Mouse (Mus musculus) liver, adult 10 weeks (tissue): ENCODE data around the gene Psmb8. TPM values are rescaled to one million over a fixed set of nuclear protein-coding genes. Genes with fewer than 3 reads are reported as not detected.

Experiments
- polyA plus RNA-seq: library from polyadenylated mRNA; stranded (reverse); fragments of 350-450 nt; fragmentation: Illumina TruSeq; extraction: RNeasy Lipid Tissue Mini Kit (QIAGEN cat#74804); gene quantifications from one replicate; pipeline ENCODE4 v1.2.3, GENCODE M21; 2014; ENCODE audit warnings: low read depth, low replicate concordance

Psmb8 gene
- polyA plus RNA-seq, result 3.0 TPM

GRCm38 (mm10) chr17:34196941-34197894, at the start of gene Psmb8:
Psmb8 (plus strand) TSS chr17:34197721.

GRCm38 (mm10) chr17:34152923-34153322, 44.6 kb upstream of the Psmb8 start, which contains the start of gene H2-DMb1:
H2-DMb1 (plus strand) TSS chr17:34153072.

GRCm38 (mm10) chr17:34187261-34187916, 10.1 kb upstream of the Psmb8 start, which contains the start of the genes Tap1 and Psmb9:
Tap1 (plus strand) TSS chr17:34187553.
Psmb9 (minus strand) TSS chr17:34187764.

GRCm38 (mm10) chr17:34203444-34203843, 5.9 kb downstream of the Psmb8 start, which contains the start of gene Tap2:
Tap2 (plus strand) TSS chr17:34203527.

GRCm38 (mm10) chr17:34238706-34239105, 41.2 kb downstream of the Psmb8 start, which contains the start of gene H2-Ob:
H2-Ob (plus strand) TSS chr17:34238903.

Other genes with a start within 250 kb of the Psmb8 start
- gene B3galt4, start 246.2 kb upstream of the Psmb8 start, polyA plus RNA-seq, result not detected
- 3.0 TPM for gene Vps52, start 241.9 kb upstream of the Psmb8 start, polyA plus RNA-seq
- 51.8 TPM for gene Rps18, start 241.7 kb upstream of the Psmb8 start, polyA plus RNA-seq
- gene H2-K1, start 197.4 kb upstream of the Psmb8 start, polyA plus RNA-seq, result 848 TPM
- 1.8 TPM for gene Ring1, start 173.0 kb upstream of the Psmb8 start, polyA plus RNA-seq
- 13.3 TPM for gene H2-Ke6, start 169.7 kb upstream of the Psmb8 start, polyA plus RNA-seq
- gene Slc39a7, start 166.0 kb upstream of the Psmb8 start, polyA plus RNA-seq, result 3.2 TPM
- gene Rxrb, start 165.9 kb upstream of the Psmb8 start, polyA plus RNA-seq, result 1.4 TPM
- gene Col11a2, start 158.3 kb upstream of the Psmb8 start, polyA plus RNA-seq, result not detected
- gene H2-Oa, start 105.4 kb upstream of the Psmb8 start, polyA plus RNA-seq, result not detected
- gene H2-DMa, start 78.2 kb upstream of the Psmb8 start, polyA plus RNA-seq, result 1.2 TPM
- 94.0 TPM for gene Brd2, start 75.1 kb upstream of the Psmb8 start, polyA plus RNA-seq
- 0.64 TPM for gene H2-DMb2, start 54.4 kb upstream of the Psmb8 start, polyA plus RNA-seq
- 2.6 TPM for gene H2-DMb1, start 44.6 kb upstream of the Psmb8 start, polyA plus RNA-seq
- gene Tap1, start 10.2 kb upstream of the Psmb8 start, polyA plus RNA-seq, result 2.8 TPM
- 6.2 TPM for gene Psmb9, start 10.0 kb upstream of the Psmb8 start, polyA plus RNA-seq
- 1.1 TPM for gene Tap2, start 5.8 kb downstream of the Psmb8 start, polyA plus RNA-seq
- 1.2 TPM for gene H2-Ob, start 41.2 kb downstream of the Psmb8 start, polyA plus RNA-seq
- gene H2-Ab1, start 60.0 kb downstream of the Psmb8 start, polyA plus RNA-seq, result 18.9 TPM
- gene H2-Aa, start 90.1 kb downstream of the Psmb8 start, polyA plus RNA-seq, result 22.0 TPM
- gene H2-Eb1, start 108.1 kb downstream of the Psmb8 start, polyA plus RNA-seq, result 3.5 TPM
- gene H2-Eb2, start 127.9 kb downstream of the Psmb8 start, polyA plus RNA-seq, result 0.11 TPM
- gene Btnl2, start 157.1 kb downstream of the Psmb8 start, polyA plus RNA-seq, result not detected
- gene Btnl1, start 179.4 kb downstream of the Psmb8 start, polyA plus RNA-seq, result not detected
- not detected for gene BC051142, start 201.1 kb downstream of the Psmb8 start, polyA plus RNA-seq